Mouse (Mus musculus) WW6 (cell line): ENCODE measurements around the gene Xxylt1.

Experiments used
- DNase-seq: peaks from one replicate; pipeline ENCODE4 v3.0.0-alpha.2; 2013; ENCODE audit warnings: low read depth, low spot score

Xxylt1 gene

DNA sequence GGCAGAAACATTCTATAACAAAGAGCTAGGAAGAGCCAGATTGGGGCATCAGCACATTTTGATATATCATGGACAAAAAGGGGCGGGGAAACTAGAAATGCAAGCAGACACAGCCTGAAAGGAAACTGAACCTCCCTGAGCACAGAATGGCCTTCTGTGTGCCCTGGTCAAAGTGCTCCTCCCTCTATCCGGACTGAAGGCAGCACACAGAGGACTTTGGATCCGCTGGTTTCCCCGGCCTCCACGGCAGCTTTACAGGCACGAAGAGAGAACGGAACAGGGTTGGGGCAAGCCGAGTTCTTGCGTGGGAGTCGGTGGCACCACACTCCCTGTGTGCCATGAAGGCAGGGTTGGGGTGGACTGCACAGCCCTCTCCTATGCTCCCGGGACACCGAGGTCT lies 121.5 kb downstream of the Xxylt1 start:
- no peak for DNase-seq

DNA sequence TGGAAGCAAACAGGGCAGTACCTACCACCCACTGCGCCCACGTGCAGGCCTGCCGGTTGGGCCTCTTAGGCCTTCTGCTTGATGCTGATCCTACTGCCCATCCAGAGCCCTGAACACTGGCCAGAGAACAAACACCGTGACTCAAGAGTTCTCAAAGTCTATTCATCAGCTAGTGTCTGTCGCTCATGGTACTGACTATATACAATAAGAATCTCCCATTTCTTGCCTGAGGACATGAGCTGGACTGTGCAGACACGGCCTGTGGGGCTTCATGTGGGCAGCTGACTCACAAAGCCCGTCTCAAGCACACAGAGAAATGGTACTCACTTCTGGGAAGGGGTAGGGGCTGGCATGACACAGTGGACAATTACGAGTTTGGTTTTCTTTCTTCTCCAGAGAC lies 125.1 kb downstream of the Xxylt1 start:
- no peak for DNase-seq

DNA sequence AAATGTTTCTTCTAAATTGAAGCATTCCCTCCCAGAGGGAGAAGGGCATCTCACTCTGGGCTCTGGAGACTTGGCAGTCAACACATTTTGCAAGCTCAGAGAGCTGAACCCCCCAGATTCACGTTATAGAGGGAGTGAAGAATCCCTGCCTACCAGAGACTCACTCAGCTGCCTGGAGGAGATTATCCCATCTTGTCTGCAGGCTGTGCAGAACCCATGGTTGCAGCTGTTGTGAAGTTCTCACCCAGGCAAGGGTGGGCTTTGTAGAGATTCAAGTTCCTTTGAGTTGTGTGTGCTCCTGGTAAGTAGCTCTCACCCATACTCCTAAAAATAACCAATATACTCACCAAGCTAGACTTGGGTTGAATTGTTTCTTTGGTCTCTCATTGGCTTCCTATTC lies 132.6 kb downstream of the Xxylt1 start:
- DNase-seq, result no peak

DNA sequence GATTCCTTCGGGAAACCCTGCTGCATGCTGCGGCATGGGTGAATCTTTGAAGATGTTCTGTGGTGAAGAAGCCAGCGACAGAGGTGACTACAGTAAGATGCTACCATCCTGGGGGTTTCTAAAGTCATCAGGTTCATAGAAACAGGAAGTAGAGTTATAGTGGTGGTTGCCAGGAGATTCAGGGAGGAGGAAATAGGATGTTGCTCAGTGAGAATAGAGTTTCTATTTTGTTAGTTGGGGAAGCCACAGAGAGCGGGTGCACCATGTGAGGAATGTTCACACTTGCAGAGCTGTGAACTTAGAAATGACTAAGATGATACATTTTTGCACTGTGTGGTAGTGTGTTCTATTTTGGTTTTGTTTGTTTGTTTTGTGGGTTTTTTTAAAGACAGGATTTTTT lies 133.0 kb downstream of the Xxylt1 start:
- DNase-seq, result no peak

DNA sequence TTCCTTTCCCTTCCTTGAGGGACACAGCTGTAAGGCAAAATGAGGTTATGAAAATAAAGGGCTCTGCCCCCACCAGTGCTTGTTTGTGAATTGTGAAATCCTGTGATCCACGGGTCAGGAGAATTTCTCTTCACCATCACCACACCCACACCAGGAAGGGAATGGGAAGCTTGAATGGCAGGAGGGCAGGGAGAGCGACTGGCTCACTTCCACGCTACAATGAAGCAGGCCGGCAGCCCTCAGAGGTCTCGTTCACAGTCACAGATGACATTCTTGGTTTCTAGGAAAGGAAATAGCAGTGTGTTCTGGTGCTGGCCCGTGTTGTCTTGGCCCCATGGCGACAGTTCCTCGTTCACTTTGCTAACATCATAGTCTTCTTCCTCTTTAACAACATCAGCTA lies 136.3 kb downstream of the Xxylt1 start:
- no peak for DNase-seq

DNA sequence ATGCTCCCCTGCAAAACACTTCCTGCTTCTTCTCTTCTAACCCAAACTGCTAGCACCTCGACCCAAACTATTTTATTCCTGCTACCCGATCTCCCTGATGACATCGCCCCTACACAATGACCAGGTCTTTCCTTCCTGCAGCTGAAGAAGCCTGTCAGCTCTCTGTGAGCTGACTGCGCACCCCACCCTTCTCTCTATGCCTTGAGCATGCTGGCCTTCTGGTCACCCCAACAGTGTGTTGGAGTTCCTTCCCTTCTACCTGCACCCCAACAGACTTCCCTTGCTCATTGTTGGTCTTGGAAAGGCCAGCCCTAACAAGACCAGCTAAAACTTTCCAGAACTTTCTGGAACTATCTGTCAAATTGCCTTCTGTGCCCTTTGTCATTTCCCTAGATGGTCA lies 137.3 kb downstream of the Xxylt1 start:
- DNase-seq, result no peak

DNA sequence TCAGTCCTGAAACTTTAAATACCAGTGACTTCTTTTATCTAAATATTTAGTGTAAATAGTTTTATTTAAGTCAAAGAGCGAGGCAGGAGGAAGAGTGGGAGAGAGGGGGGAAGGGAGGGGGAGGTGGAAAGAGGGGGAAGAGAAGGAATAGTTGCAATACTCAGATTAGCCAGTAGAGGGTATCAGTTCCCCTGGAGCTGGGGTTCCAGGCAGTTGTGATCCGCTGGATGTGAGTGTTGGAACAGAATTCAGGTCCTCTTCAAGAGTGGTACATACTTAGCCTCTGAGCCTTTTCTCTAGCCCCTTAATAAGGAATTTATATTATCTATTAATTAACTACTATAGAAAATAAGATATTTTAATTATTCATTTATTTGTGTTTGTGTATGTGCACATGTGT lies 140.5 kb downstream of the Xxylt1 start:
- DNase-seq, result peak; percentile 61

DNA sequence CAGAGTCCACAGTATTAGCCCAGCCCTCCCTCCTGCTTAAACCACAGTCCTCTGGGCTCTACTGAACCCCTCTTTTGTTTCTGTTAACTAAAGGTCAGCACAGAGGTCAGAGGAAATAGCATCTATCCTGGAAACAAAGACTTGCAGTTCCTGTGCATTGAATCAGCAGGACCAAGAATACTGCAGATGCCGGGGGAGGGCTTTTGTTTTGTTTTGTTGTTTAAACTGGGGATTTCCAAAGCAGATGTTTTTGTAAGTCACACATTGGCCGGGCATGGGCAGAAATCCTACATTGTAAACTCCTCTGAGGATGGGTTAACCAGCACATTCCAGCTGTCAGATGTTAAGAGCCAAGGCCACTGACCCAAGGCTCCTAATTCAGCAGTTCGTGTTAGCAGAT lies 141.3 kb downstream of the Xxylt1 start:
- peak; percentile 65 for DNase-seq

DNA sequence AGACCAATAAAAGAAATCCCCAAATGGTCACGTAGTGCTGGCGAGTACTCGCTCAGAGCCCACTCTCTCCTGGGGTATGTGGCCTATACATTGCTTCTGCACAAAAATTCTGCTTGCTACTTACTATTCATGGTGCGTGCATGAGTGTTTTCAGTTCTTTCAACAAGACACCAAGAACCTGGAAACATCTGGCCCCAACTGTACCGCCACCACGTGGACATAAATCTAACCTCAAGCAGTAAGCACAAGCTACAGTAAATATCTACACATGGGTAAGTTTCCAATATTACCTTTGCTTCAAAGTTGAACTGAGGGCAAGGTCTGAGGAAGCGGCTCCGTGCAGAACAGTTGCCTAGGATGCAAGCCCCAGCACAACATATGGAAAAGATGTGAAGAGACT lies 142.0 kb downstream of the Xxylt1 start:
- DNase-seq, result no peak

DNA sequence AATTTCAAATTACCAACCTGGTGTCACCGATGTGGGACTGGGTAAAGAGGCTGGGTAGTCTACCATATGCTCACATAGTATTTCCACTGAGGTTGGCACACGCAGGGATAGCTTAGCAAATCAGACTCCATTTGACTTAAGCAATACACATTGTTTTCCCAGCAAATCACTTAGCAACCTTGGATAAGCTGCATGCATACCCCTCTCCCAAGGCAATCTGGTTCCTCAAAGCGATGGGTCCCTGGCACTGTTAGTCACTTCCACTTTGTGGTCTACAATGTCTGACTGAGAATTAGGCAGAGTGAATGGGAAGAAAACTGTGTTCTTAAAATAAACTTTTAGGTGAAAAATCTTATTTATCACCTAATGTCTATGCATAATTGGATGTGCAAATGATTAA lies 142.6 kb downstream of the Xxylt1 start:
- no peak for DNase-seq

DNA sequence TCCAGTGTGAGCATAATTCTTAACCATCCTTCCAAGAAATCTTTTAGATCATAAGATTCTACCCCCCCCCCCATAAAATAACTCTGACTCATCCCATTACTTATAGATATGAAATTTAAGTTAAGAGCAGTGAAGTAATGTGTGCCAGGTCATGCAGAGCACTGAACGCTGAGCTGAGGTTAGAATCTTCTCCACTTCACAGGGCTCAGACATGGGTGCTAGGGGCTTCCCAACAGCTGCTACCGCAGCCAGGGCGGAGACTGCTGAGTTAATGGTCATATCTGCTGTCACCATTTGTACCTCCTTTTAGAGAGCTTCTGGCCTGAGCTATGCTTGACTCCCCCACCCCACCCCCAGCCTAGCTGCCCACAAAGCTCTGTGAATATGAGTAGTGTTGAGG lies 143.6 kb downstream of the Xxylt1 start:
- DNase-seq, result no peak

DNA sequence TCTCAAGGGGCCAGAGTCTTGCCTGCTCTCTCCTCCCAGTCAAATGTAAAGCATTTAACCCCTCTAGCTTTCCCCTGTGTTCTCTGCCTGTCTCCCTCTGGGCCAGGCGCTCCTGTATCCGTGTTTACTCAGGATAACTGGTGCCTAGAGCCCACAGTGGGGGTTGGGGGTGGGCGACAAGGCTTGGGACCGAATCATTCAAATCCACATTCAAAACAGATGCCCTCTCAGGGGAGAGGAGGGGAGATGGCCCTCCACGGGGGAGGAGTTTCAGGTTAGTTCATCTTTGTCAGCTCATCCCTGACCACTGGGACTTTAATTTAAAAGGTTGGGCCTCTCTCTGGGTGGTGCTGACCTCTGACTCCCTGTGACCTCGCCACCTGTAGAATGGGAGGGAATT lies 144.8 kb downstream of the Xxylt1 start:
- DNase-seq, result no peak

DNA sequence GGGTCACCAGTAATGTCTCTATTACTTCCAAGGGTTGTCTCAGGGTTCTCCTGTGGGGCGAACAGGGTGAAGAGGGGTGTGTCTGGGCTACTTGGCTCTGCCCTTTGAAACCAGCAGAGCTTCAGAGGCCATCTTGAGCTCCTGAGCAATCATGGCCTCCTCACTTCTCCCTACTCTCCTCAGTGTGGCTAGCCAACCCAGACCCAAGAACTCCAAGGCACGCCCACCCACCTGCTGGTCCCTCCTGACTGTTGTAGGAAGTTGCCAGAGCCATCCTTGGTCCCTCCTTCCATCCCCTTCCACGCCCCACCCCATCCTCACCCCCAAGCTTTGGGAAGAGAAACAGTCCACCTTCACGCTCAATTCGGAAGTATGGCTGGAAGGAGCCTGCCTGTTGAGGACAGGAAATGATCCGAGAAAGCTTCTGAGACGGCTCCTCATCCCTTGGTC lies 145.2 kb downstream of the Xxylt1 start:
- DNase-seq, result no peak

DNA sequence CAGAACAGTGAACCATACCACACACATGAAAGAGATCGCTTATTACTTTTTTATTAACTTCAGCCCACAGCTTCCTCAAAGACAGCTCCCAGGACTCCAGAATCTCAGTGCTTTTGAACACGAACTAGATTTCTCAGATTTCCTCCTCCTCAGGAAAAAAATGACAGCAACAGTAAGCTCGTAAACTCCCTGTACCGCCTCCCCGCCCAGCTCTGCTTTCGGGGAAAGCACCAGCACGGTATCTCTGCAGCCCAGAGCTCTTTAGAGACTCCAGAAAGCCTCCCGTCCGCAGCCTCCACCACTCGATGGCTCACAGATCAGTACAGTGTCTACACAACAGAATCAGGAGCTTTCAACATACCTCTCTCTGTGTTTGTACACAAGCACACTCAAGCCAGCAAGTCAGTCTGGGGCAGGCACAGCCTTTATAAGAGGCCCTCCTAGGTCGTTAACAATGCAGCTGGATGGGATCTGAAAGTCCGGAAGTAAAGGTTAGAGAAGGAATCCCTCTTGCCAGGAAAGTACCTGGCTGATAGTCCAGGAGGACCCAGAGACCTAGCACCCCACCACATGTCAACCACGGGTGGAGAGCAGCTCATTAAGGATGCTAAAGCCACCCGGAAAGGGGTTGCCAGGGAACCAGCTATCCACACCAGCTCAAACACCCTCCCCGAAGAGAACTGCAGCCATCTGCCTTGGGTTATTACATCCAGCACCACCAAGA lies 146.1 kb downstream of the Xxylt1 start:
- DNase-seq, result no peak

DNA sequence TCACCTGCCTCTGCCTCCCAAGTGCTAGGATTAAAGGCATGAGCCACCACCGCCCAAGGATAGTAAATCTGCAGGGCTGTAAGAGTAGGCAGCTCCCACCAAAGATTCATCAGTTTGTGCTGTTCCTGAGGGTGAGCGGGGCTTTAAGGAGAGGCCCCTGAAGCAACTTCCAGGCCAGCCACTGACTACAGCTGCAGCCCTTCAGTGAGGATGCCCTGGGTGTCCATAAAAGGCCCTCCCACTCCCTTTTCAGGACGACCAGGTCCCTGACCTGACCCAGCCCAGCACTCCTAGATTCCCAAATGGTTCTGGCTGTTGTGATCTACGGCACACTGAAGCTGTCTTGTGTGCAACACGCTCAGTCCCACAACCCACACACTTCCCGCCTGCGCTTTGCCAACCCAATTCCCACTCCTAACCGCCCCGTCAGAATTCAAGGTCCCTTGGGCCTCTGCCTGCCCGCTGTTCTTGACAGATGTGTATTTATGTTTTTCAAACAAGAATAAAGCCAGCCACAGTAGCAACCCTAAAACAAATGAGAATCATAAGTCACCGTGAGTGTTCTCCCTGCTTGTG lies 146.9 kb downstream of the Xxylt1 start:
- DNase-seq, result no peak

DNA sequence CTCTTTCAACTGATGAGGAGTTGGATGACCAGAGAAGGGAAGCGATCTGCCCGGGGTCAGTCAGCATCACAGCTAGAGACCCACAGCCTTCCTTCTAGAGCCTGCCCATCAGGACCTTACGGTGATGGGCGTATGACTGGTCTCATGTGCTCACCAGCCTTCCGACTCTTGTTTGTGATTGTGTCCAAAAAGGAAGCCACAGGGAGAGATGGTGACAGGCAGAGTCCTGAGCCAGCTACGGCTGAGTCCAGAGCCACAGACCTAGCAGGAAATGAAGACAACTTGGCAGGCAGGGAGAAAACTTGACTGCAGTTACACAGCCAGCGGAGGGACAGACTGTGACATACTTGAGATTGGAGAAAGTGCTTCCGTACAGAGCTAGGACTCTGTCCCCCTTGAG lies 147.9 kb downstream of the Xxylt1 start:
- no peak for DNase-seq

DNA sequence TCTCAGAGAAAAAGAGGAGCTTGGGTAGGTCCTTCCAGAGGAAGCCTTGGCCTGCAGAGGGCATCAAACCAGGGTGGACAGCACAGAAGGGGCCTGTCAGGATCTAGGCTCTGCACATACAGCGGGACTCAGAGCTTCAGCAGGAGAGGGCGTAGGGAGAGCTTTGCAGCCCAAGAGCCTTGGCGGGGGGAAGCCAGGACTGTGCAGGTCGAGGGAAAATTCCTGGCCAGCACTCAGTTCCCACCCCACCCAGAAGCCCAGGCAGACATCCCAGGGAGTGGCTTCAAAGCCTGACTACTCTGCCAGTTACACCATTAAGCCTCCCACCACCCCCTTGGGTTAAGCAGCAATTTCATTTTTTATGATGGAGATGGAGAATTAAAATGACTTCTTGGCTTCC lies 148.4 kb downstream of the Xxylt1 start:
- DNase-seq, result no peak

DNA sequence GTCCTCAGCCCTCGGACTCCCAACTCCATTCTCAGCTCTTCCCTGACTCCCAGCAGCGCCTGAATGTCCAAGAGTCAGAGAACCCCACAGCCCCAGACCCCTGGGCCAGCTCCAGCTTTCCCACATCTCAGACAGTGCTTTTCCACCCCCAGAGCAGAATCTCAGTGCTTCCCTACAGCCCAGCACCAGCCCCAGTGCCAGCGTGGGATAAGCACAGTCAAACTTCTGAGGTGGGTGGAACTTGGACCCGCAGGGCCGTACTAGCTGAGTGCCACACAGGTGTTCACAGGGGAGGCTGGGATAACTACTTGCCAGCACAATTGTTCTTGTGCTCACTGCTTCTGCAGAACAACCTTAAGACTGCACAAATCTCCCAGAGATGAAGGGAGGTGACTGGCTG lies 149.0 kb downstream of the Xxylt1 start:
- no peak for DNase-seq

DNA sequence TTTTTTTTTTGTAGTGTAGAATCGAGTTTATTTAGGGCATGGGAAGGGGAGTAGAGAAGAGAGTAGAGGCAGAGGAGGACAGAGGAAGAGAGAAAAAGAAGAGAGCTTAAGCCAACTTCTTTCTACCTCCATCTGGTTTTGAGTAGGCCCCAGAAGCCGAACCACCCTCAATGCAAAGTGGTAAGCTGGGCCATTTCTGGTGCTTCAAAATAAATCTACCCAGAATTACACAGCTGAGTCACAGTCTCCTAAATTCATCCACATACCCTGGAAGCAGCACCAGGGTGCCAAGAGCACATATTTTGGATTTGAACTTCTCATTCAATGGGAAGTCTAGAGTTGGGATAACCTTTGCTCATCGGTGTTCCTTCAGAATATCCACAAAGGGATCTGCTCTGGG lies 152.1 kb downstream of the Xxylt1 start:
- no peak for DNase-seq

DNA sequence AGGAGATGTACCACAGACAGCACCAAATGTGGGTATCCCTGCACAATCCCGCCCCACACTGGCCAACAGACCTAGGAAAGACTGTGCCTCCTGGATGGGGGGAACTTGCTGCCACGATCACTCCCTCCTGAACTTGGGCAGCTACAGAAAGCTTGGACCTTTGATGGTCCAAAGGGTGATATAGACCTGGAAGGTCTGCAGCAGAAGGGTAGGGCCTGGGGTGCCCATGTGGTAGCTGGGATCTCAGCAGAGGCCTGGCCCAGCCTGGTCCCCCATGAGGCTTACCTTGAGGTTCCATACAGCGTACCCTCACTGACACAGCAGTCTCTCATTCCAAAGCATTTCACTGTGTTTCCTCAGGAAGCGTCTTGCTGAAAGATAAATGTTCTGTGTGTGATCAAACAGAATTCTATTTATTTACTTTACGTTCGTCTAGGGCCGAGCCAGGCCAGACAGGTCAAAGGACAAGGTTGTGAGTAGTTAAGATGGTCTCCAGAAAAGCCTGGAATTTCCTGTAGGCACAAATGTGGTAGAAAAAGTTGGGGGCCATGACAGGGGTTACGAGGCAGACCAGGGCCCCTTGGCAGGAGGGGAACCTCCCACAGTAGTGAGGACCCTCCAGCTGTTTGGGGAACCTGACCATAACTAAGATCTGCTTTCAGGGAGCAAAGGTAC lies 153.0 kb downstream of the Xxylt1 start:
- DNase-seq, result no peak

DNA sequence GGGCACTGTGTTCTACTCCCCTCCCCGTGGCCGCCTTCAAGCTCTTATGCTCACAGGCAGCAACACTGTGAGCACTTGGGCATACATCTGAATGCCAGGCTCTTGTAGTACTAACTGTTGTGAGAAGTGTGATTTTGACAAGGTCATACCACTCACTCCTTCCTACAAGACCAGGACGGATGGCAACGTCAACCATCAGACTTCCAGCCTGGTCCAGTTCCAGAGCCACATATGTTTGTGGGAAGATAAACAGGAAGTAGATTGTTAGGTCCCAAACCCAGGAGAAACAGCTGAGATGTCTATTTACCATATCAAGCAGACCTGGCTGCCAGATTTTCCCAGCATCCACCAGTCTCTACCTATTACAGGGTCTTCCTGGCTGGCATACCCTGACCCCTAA lies 155.7 kb downstream of the Xxylt1 start:
- DNase-seq, result no peak

DNA sequence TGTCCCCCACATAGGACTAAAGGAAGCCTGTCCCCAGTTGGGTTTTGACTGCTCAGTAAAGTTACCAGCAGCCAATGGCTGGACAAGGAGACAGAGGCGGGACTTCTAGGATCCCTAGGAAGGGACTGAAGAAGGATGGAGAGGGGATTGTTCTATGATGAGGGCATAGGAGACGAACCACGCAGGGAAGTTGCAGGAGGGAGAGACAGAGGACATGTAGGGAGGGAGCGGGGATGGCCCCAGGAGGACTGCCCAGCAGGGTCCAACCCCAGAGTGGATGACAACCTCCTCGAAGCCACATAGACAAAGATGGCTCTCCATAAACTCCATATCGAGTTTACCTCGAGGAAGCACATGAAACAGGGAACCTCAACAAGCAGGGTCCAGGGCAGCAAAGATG lies 157.3 kb downstream of the Xxylt1 start:
- DNase-seq, result no peak

DNA sequence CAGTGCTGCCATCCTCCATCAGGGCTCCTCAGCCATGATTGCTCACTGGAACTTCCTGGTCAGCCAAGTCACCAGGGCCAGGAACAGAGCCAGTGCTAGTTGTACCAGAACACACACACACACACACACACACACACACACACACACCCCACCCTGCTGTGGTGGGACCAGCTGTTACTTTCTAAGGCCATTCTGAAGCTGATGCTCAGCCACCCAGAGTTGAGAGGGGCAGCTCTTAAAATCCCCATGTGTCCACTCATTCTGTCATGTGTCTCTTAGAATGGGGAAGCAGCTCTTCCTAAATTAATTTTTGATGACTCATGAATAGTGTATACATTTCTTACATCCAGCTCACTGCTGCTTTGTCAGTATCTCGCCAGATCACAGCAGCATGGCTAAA lies 158.7 kb downstream of the Xxylt1 start:
- no peak for DNase-seq
